Mouse (Mus musculus): ENCODE data around the gene Agpat1.

Agpat1 gene

DNA sequence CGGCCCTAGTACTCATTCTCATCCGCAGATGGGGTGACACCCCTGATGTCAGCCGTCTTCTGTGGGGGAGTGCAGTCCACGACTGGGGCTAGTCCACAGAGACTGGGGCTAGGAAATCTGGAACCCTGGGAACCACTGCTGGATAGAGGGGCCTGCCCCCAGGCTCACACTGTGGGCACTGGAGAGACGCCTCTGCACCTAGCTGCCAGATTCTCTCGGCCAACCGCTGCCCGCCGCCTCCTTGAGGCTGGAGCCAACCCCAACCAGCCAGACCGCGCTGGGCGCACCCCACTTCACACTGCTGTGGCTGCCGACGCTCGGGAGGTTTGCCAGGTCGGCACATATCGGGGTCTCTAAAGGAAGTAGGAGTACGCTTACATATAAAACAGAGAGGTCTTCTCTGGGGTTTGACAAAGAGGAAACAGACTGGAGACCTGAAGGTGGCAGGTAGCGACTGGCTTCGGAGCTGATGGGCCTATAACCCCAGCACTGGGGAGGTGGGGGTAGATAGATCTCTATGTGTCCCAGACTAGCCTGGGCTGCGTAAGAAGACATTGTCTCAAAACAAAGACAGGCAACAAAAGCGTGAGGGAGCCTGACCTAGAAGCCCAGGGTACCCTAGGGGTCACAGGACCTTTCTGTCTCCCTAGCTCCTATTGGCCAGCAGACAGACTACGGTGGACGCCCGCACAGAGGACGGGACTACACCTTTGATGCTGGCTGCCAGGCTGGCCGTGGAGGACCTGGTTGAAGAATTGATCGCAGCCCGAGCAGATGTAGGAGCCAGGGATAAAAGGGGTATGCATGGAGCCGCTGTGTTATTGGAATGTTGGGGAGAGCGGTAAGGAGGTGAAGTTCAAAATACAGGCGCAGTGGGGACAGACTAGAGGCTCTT lies 17.9 kb upstream of the Agpat1 start:
- no peak for DNase-seq (ENCODE audit: extremely low read depth, insufficient read length, low spot score)

DNA sequence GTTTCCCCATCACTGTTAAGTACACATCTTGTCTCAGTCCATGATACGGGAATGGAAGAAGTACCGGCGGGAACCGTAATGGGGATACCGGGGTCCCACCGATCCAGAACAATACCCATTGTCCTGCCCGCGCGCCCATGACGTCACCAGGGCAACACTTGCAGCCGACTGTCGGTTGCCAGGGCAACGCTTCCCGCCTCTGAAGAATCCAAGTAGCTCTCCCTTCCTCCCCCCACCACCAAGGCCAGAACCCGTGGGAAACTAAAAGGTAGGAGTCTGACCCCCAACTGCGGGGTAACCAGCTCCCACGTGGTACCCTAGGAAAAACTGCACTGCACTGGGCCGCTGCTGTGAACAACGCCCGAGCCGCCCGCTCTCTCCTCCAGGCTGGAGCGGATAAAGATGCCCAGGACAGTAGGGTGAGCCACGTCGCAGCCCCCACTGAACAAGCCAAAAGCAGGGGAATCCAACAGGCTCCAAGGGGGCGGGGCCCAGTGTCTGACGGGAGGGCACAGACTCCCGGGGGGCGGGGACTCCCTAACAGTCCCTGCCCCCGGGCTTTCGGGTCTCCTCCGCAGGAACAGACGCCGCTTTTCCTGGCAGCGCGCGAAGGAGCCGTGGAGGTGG lies 17.2 kb upstream of the Agpat1 start:
- peak; percentile 67 for DNase-seq (ENCODE audit: extremely low read depth, insufficient read length, low spot score)

GRCm38 (mm10) chr17:34587423-34587811 lies 16.6 kb upstream of the Agpat1 start:
- peak; percentile 97 for DNase-seq (ENCODE audit: extremely low read depth, insufficient read length, low spot score)

DNA sequence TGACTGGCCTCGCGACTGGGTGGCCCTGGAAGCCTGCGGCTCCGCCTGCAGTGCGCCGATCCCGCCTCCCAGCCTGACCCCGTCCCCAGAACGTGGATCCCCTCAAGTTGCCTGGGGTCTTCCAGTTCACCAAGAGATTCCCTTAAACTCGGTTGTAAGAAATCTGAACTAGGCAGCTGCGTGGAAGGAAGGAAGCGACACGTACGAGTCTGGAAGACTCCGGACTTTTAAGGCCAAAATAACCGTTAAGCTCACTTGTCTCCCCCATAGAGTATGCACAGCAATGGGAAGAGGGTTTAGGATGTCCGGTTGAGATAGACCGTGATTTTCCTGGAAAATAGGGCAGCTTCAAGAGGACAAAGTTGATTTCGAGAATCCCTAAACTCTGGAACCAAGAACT lies 16.2 kb upstream of the Agpat1 start:
- DNase-seq (ENCODE audit: extremely low read depth, insufficient read length, low spot score), result no peak

DNA sequence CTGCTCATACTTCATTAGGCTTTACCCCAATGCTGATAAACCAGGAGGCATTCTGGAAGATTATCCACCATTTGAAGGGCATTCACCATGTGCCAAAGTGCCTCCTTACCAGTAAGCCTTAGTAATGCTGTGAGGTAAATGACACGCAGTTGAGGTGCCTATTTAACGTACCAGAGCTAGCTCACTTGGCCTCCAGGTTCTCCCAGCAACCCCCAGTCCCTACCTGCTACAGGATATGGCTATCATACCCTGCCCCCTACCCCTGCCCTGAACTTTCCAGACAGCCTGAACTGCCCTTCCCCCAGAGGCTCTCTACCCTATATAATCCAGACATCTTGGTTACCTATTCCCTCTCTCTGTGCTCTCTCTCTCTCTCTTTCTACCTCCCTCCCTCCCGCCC lies 15.3 kb upstream of the Agpat1 start:
- DNase-seq (ENCODE audit: extremely low read depth, insufficient read length, low spot score), result no peak

- no peak for DNase-seq (ENCODE audit: extremely low read depth, insufficient read length, low spot score)
Measured at GRCm38 (mm10) chr17:34589206-34589605, 14.9 kb upstream of the Agpat1 start.

DNA sequence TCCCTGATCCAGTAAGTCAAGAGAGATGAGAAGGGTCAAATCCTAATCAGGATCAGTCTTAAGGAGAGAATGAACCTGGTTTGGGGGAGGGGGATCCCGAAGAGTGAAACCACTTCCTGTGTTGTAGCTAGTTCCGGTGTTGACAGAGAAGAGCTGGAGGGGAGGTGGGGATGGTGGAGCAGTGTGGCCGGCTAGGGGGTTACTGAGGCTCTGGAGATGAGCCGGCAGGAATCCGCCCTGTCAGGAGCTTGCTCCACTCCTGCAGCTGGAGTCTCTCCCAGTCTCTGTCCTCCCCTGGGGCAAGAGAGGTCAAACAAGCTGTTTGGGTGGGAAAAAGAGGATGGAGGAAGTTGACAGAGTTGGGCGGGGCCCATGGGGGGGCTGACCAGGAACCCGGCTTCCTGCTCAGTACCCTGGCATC lies 14.4 kb upstream of the Agpat1 start, which contains the start of gene Gpsm3:
TSS of gene Gpsm3 (plus strand) at position 126 of the 421 bp plus-strand sequence.
- no peak for DNase-seq (ENCODE audit: extremely low read depth, insufficient read length, low spot score)

GRCm38 (mm10) chr17:34590154-34590987 lies 13.7 kb upstream of the Agpat1 start:
- no peak for DNase-seq (ENCODE audit: extremely low read depth, insufficient read length, low spot score)

GRCm38 (mm10) chr17:34591029-34591993 lies 12.8 kb upstream of the Agpat1 start, which contains the start of gene Pbx2:
Gene Pbx2, plus strand, starts transcription at chr17:34591266.
- DNase-seq (ENCODE audit: extremely low read depth, insufficient read length, low spot score), result no peak

- DNase-seq (ENCODE audit: extremely low read depth, insufficient read length, low spot score), result peak; percentile 78
Measured at GRCm38 (mm10) chr17:34591994-34592375, 12.1 kb upstream of the Agpat1 start.

GRCm38 (mm10) chr17:34592581-34593549 lies 11.2 kb upstream of the Agpat1 start:
- no peak for DNase-seq (ENCODE audit: extremely low read depth, insufficient read length, low spot score)

GRCm38 (mm10) chr17:34593752-34594525 lies 10.1 kb upstream of the Agpat1 start:
- DNase-seq (ENCODE audit: extremely low read depth, insufficient read length, low spot score), result no peak

- DNase-seq (ENCODE audit: extremely low read depth, insufficient read length, low spot score), result no peak
Measured at GRCm38 (mm10) chr17:34596098-34596497, 8.0 kb upstream of the Agpat1 start.

- no peak for DNase-seq (ENCODE audit: extremely low read depth, insufficient read length, low spot score)
Measured at GRCm38 (mm10) chr17:34597566-34598095, 6.4 kb upstream of the Agpat1 start, which contains the start of gene Ager. Gene Ager, plus strand, starts transcription at chr17:34597862.

DNA sequence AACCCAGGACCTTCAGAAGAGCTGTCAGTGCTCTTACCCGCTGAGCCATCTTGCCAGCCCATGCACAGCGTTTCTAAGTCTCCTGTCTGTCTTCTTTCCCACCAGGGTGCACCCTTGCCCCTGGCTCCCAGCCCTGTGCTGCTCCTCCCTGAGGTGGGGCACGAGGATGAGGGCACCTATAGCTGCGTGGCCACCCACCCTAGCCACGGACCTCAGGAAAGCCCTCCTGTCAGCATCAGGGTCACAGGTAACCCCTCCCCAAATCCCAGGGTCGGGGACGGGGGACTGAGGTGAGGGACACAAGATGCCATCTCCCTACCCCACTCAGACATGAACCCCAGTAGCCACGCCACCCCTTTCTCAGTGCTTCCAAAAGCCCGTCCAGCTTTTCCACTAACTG lies 4.2 kb upstream of the Agpat1 start:
- DNase-seq (ENCODE audit: extremely low read depth, insufficient read length, low spot score), result no peak

GRCm38 (mm10) chr17:34601796-34602195 lies 2.3 kb upstream of the Agpat1 start:
- DNase-seq (ENCODE audit: extremely low read depth, insufficient read length, low spot score), result no peak

DNA sequence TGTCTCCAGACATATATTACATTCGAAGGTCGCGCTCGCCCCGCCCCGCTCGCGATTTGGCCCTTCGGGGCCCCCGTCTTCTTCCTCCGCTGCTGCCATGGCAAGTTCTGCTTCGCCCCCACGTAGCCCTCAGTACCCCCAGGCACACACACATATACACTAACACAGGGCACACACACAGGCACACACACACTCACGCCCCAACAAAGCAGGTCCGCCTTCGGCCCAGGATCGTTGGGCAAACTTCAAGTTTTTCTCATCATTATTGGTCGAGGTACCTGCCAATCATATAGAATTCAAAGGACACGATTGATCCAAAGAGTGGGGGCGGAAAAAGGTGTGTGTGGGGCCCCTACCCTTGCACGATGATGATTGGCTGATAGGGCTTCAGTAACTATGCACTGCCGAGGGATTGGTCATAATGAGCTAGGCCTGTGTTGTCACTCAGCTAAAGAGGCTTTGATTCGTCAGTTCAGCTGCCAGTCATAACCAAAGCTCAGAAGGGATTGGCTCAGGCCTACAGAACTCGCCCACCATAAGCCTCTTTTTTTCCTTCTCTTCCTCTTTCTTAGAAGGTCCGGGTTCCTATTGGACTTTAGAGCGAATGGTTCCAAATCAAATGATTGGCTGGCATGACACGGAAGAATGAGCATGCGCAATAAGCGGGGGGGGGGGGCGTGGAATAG lies 544 bp upstream of the Agpat1 start, which contains the start of gene Rnf5:
TSS of gene Rnf5 (minus strand) at position 316 of the 686 bp plus-strand sequence.
- no peak for DNase-seq (ENCODE audit: extremely low read depth, insufficient read length, low spot score)

Measured in 3134 (cell line).